ENCODE assay signal across 8 mouse cellular contexts in the genomic region with DNA sequence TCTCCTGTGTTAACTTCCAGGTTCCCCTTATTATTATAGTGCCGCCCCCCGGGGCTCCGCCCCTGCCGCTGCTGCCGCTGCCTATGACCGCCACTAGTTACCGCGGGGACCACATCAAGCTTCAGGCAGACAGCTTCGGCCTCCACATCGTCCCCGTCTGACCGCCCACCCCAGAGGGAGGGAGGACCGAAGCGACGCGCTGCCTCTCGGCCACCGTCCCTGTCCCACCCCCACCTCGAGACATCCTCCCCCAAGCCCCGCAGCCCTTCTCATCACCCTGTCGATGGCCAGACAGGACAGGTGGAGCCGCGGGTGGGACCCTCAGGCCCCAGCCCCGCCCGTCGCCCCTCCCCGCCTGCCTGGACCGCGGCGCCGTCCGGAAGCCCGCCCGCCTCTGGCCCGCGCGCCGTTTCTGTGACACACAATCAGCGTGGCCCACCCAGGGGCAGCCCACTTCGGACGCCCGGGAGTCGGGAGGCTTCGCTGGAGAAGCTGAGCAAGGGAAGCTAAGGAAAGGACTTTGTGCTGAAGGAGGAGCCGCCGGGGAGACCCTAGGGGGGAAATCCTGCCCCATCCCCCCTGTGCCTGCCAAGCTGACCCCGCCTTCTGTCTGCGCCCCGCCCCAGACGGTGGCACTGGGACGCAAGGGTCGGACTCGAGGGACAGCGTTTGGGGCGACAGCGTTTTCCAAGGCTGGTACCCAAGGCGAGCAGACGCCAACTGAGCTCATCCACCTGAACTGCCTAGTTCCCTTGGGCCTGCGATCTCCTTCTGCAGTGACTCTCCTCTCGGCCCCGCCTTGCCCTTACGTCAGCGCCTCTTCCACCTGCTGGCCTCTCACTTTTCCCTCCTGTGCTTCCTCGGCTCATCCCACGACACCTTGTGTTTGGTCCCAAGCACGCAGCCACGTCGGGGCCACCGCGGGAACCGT.
DNase-seq lines count a peak whose midpoint lies in the region; ATAC-seq and TF ChIP-seq lines count a peak whose summit lies in the region.

No protein-coding gene starts in this region.

- peak overlapping the region; percentile 69 for H3K4me3 ChIP-seq in gastrocnemius, adult 2 months
- peak overlapping the region; percentile 69 to 80 for H3K4me3 ChIP-seq in ES-E14 (ENCODE audit: insufficient read depth in 1 of 2, low read depth in 1 of 2, low read length in 2 of 2, poor library complexity in 1 of 2, severe bottlenecking in 1 of 2)
- peak overlapping the region; percentile 48 for H3K4me3 ChIP-seq in forebrain, embryonic 13.5 days
- H3K4me3 ChIP-seq in limb, embryonic 10.5 days: peak overlapping the region; percentile 62
- peak overlapping the region; percentile 36 for H3K4me3 ChIP-seq in neural tube, embryonic 13.5 days

- H3K36me3 ChIP-seq in ES-E14 (ENCODE audit: control insufficient read depth, insufficient read depth, low read length, poor library complexity, severe bottlenecking): no peaks in the 10 kb centered on the region
- no peaks in the 10 kb centered on the region for H3K36me3 ChIP-seq in forebrain, embryonic 13.5 days (ENCODE audit: poor library complexity, severe bottlenecking)
- no peaks in the 10 kb centered on the region for H3K36me3 ChIP-seq in limb, embryonic 10.5 days
- H3K36me3 ChIP-seq in neural tube, embryonic 13.5 days: no peaks in the 10 kb centered on the region

- H3K27ac ChIP-seq in gastrocnemius, adult 2 months: no peak overlapping the region
- no peak overlapping the region for H3K27ac ChIP-seq in ES-E14 (ENCODE audit: insufficient read depth, low read depth, low read length, poor library complexity, severe bottlenecking)
- no peak overlapping the region for H3K27ac ChIP-seq in forebrain, embryonic 13.5 days
- peak overlapping the region; percentile 68 for H3K27ac ChIP-seq in limb, embryonic 10.5 days
- peak overlapping the region; percentile 86 for H3K27ac ChIP-seq in neural tube, embryonic 13.5 days (replicated peaks)

- in situ Hi-C loops in ES-E14 (cut with MboI; ENCODE audit: low sequenced_read_pairs in 2 of 2, unreplicated experiment in 2 of 2): loop anchor here in 1 of 2 experiments (5.0 kb wide), 1 partner anchor 74 kb away; no protein-coding TSS in a partner anchor

- no peak for TF ChIP-seq CTCF in gastrocnemius, adult 2 months (IDR thresholded peaks at IDR 0.05)

- WGBS in forebrain, embryonic 13.5 days: under 1% methylated on average over 67 of the region's 71 CpGs
- WGBS in limb, embryonic 10.5 days: under 1% methylated on average over 71 of the region's 71 CpGs
- under 1% methylated on average over 70 of the region's 71 CpGs for WGBS in neural tube, embryonic 13.5 days

- peak overlapping the region; percentile 19; the same call in 1 of the 2 replicates for H3K9ac ChIP-seq in ES-E14 (ENCODE audit: insufficient read depth, low read depth, low read length, poor library complexity, severe bottlenecking)
- peak overlapping the region; percentile 41 for H3K9ac ChIP-seq in forebrain, embryonic 13.5 days
- peak overlapping the region; percentile 60 for H3K9ac ChIP-seq in neural tube, embryonic 13.5 days

- ATAC-seq in forebrain, embryonic 13.5 days: peak; percentile 43; the same call in 1 of the 2 replicates
- 0 out of 2 replicates have a peak, but pooled peaks have one; percentile 8 for ATAC-seq in neural tube, embryonic 13.5 days (ENCODE audit: low read depth)

- H3K4me2 ChIP-seq in forebrain, embryonic 13.5 days: peak overlapping the region; percentile 78
- peak overlapping the region; percentile 62 for H3K4me2 ChIP-seq in neural tube, embryonic 13.5 days

- H3K27me3 ChIP-seq in forebrain, embryonic 13.5 days: peaks cover 86% of the 10 kb centered on the region
- H3K27me3 ChIP-seq in limb, embryonic 10.5 days (ENCODE audit: low read depth, poor library complexity, severe bottlenecking): peaks cover 90% of the 10 kb centered on the region
- peaks cover 90% of the 10 kb centered on the region for H3K27me3 ChIP-seq in neural tube, embryonic 13.5 days

- H3K4me1 ChIP-seq in ES-E14 (ENCODE audit: control insufficient read depth in 2 of 2, insufficient read depth in 2 of 2, low read length in 2 of 2, poor library complexity in 1 of 2): peaks cover 0 to 7% of the 10 kb centered on the region in 2 experiments; a peak in 1 of 4 replicates
- peaks cover 26% of the 10 kb centered on the region for H3K4me1 ChIP-seq in forebrain, embryonic 13.5 days
- peaks cover 36% of the 10 kb centered on the region for H3K4me1 ChIP-seq in limb, embryonic 10.5 days
- peaks cover 49% of the 10 kb centered on the region for H3K4me1 ChIP-seq in neural tube, embryonic 13.5 days (replicated peaks)

- intact Hi-C loops in gastrocnemius, adult 2 months (cut with DNase I): no loop called here
- intact Hi-C loops in gastrocnemius, postnatal 14 days (cut with DNase I; ENCODE audit: low total_unique reads): no loop called here

- no peak for DNase-seq in gastrocnemius, adult 2 months
- no peak for DNase-seq in gastrocnemius, postnatal 14 days
- DNase-seq in ES-E14 (ENCODE audit: low read depth, low spot score): peak; percentile 44
- DNase-seq in limb, embryonic 10.5 days (ENCODE audit: low spot score): peak; percentile 67
- no peak for DNase-seq in spleen, postnatal 36 days (ENCODE audit: low spot score in 2 of 2)
- DNase-seq in MN1 (ENCODE audit: low spot score): no peak

- no peaks in the 10 kb centered on the region for H3K9me3 ChIP-seq in ES-E14 (ENCODE audit: control insufficient read depth, insufficient read depth, low read depth, low read length)
- H3K9me3 ChIP-seq in forebrain, embryonic 13.5 days (replicated peaks): no peaks in the 10 kb centered on the region
- H3K9me3 ChIP-seq in limb, embryonic 10.5 days (replicated peaks): no peaks in the 10 kb centered on the region
- H3K9me3 ChIP-seq in neural tube, embryonic 13.5 days: no peaks in the 10 kb centered on the region

TF ChIP-seq in ES-E14, 5 proteins besides CTCF, POLR2A, EP300 and RAD21:
- TF ChIP-seq CHD2 (IDR thresholded peaks at IDR 0.05; ENCODE audit: low read depth, low read length): no peak
- TF ChIP-seq ZNF384 (IDR thresholded peaks at IDR 0.05; ENCODE audit: low read depth, low read length): no peak
- TF ChIP-seq MAFK (IDR thresholded peaks at IDR 0.05; ENCODE audit: insufficient read depth, low read depth, low read length): no peak
- TF ChIP-seq HCFC1 (IDR thresholded peaks at IDR 0.05; ENCODE audit: borderline replicate concordance, insufficient read depth, low read length): 0 out of 2 replicates have a peak, but pooled peaks have one; percentile 36
- TF ChIP-seq ZC3H11A (IDR thresholded peaks at IDR 0.05; ENCODE audit: borderline replicate concordance, low read depth, low read length): no peak

Comparison
In these comparisons a context has a peak if more than half of its experiments do, and no peak if none do; other contexts are left out.
1. DNase-seq: peak in ES-E14 (single experiment) and limb, embryonic 10.5 days (single experiment); none in gastrocnemius, adult 2 months (single experiment), gastrocnemius, postnatal 14 days (single experiment), spleen, postnatal 36 days (0 of 2) and MN1 (single experiment).
2. H3K27ac ChIP-seq: peak in limb, embryonic 10.5 days (single experiment) and neural tube, embryonic 13.5 days (single experiment); none in gastrocnemius, adult 2 months (single experiment), ES-E14 (single experiment) and forebrain, embryonic 13.5 days (single experiment).
3. Peak in every context shown above with its lines, with median percentiles within 50 percentile points of each other: H3K4me3 ChIP-seq and H3K9ac ChIP-seq.